Mouse (Mus musculus): ENCODE data around the gene Olig1. TPM values are rescaled to one million over a fixed set of nuclear protein-coding genes. Genes with fewer than 3 reads are reported as not detected.
A peak's percentile ranks its signal among the peaks of the same experiment; 100 is the strongest.

Olig1 gene
- polyA plus RNA-seq, 1 experiment from 2014 or later = not detected

DNA sequence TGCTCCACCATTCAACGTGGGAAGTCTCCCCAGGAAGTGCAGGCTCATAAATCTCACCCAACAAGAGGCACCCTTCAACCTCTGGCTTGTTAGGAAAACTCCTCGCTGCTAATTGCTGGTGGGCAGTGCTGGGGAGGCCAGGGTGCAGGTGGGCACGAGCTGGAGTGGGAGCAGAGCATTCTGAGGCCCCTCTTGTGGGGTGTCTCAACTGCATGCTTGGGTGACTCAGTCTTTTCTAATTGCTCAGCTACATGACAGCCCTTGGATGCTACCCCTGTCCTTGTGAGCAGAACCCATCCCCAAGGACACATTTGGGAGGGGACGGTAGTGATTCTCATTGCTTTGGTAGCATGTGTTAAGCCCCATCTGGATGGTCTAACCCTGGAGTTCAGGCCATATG, 28.2 kb downstream of the Olig1 start:
- Histone ChIP-seq H3K4me2 (no peak overlapping the region), H3K9ac (no peak overlapping the region), H3K4me1 (no peaks in the 10 kb centered on the region), H3K9me3 (no peaks in the 10 kb centered on the region), H3K27ac (replicated peaks) (no peak overlapping the region), H3K27me3 (replicated peaks) (peaks cover 36% of the 10 kb centered on the region), H3K36me3 (no peaks in the 10 kb centered on the region), H3K4me3 (no peak overlapping the region)
- WGBS = 50% methylated on average over 4 of the region's 4 CpGs
- no peak for ATAC-seq (ENCODE audit: extremely low read depth, insufficient number of reproducible peaks, low FRiP score, low TSS enrichment)

DNA sequence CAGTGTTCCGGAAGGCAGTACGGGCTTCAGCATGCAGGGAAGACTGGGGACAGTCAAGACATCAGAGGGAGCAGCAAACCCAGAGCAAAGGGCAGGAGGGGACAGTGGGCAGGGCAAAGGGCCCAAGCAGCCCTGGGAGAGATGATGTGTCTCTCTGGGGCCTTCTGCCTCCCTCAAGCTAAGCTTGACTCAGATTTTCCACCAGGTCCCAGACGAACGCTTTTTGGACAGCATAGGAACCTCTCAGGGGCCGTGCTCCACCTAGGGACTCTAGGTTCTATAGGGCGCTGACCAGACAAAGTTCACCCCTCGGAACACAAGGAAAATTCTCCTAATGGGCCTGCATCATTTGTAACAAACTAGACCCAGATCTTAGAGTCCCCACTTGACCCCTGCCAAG, 29.8 kb downstream of the Olig1 start:
- H3K4me2 ChIP-seq = no peak overlapping the region
- no peaks in the 10 kb centered on the region; the same call in 1 of the 2 replicates for H3K4me1 ChIP-seq
- ATAC-seq (ENCODE audit: extremely low read depth, insufficient number of reproducible peaks, low FRiP score, low TSS enrichment) = no peak
- H3K27me3 ChIP-seq (replicated peaks) = peaks cover 53% of the 10 kb centered on the region
- no peak overlapping the region for H3K9ac ChIP-seq
- H3K4me3 ChIP-seq = no peak overlapping the region
- 76% methylated on average over 7 of the region's 7 CpGs for WGBS
- H3K27ac ChIP-seq (replicated peaks) = no peak overlapping the region
- no peaks in the 10 kb centered on the region for H3K36me3 ChIP-seq
- no peaks in the 10 kb centered on the region for H3K9me3 ChIP-seq

DNA sequence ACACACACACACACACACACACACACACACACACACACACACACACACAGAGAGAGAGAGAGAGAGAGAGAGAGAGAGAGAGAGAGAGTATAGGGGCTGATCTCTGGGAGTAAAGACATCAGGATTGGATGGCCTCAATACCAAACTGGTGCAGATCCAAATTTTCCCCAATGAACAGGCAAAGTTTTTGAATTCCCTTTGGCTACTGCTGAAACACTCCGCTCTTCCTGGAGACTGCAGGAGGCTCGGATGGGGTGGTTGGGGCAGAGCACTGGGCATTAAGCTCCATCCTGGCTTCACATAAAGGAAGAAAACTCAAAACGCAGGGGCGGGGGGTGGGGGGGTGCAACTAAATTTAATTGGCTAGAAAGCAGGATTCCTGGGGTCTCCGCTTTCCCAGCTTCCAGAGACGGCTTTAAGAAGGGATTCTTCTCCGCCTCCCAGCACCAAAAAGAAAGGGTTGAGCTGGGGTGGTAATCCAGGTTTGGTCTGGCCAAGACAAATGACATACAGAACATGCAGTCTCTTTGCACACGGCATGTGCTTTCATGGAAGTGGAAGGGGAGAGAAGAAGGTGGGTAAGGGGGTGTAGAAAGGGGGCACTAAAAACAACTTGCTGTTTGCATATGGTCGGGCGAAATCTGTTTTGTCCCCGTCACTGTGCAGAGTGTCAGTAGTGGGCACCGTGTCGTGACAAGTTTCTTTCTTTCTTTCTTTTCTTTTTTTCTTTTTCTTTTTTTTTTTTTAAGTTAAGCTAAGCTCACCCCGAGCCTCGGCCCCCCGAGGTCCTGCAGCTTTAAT, 31.3 kb downstream of the Olig1 start:
- no peak overlapping the region for H3K9ac ChIP-seq
- no peaks in the 10 kb centered on the region; the same call in 1 of the 2 replicates for H3K4me1 ChIP-seq
- no peak overlapping the region for H3K4me2 ChIP-seq
- H3K36me3 ChIP-seq = no peaks in the 10 kb centered on the region
- H3K4me3 ChIP-seq = no peak overlapping the region
- no peak overlapping the region for H3K27ac ChIP-seq (replicated peaks)
- peaks cover 65% of the 10 kb centered on the region for H3K27me3 ChIP-seq (replicated peaks)
- H3K9me3 ChIP-seq = no peaks in the 10 kb centered on the region
- WGBS = 41% methylated on average over 16 of the region's 16 CpGs
- no peak for ATAC-seq (ENCODE audit: extremely low read depth, insufficient number of reproducible peaks, low FRiP score, low TSS enrichment)

DNA sequence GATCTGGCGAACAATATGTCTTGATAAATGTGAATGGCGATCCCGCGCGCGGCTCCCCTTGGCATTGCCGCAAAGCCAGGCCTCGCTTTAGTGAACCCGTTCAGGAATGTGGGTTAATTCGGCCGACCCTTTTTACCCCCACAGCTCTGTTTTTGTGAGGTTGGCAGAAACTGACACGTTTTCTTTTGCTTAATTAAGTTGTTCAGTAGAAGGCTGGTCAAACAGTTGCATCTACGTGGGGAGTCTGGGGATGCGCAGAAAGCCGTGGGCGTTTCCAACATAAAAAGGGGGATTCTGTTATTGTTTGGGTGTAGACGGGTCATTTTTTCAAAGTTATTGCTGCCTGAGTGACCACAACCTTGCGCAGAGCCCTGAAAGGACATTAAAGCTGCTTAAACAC, 31.9 kb downstream of the Olig1 start:
- H3K4me1 ChIP-seq = no peaks in the 10 kb centered on the region; the same call in 1 of the 2 replicates
- no peaks in the 10 kb centered on the region for H3K9me3 ChIP-seq
- WGBS = 57% methylated on average over 18 of the region's 18 CpGs
- no peak overlapping the region for H3K27ac ChIP-seq (replicated peaks)
- ATAC-seq (ENCODE audit: extremely low read depth, insufficient number of reproducible peaks, low FRiP score, low TSS enrichment) = no peak
- peaks cover 69% of the 10 kb centered on the region for H3K27me3 ChIP-seq (replicated peaks)
- no peak overlapping the region for H3K4me3 ChIP-seq
- H3K36me3 ChIP-seq = no peaks in the 10 kb centered on the region
- H3K4me2 ChIP-seq = no peak overlapping the region
- no peak overlapping the region for H3K9ac ChIP-seq

DNA sequence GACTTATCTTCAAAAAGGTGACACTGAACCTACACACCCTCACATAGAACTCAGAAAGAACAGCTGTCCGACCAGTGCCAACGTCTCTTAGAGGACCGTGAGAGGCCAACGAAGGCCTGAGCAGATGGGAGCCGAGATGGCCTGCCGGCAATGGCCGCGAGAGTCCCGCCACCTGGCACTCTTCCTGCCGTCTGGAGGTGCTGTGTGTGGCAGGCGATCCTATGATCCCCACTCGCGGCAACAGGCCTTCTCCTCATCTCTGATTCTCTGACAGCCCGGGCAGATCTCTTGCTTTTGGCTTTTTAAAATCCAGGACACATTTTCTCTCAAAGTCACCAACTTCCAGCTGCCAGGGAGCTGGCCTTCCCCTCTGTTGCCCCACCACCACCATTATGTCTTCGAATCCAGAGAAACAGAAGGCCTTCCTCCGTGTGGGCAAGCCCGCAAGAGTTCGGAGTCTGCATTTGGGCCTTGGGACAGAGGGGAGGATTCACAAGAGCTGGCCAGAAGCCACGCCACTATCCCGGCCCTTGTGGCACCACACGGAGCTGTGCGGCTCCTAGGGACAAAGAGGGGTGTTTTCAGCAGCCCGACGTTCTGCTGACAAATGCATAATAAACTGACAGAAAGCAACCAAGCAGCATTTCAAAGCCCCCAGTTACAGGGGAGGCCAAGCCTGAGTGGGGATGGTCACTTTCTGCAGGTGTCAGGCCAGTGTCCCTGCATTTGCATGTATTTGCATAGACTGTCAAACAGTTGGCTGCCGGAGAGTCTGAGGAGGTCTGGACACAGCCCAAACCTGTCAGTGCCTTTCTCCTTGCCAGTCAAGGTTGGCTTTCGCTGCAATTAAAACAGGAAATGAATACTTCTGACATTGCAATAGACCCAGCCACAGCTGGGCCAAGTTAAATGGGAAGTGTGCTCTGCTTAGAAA, 34.5 kb downstream of the Olig1 start:
- H3K27ac ChIP-seq (replicated peaks) = no peak overlapping the region
- WGBS = 38% methylated on average over 26 of the region's 26 CpGs

DNA sequence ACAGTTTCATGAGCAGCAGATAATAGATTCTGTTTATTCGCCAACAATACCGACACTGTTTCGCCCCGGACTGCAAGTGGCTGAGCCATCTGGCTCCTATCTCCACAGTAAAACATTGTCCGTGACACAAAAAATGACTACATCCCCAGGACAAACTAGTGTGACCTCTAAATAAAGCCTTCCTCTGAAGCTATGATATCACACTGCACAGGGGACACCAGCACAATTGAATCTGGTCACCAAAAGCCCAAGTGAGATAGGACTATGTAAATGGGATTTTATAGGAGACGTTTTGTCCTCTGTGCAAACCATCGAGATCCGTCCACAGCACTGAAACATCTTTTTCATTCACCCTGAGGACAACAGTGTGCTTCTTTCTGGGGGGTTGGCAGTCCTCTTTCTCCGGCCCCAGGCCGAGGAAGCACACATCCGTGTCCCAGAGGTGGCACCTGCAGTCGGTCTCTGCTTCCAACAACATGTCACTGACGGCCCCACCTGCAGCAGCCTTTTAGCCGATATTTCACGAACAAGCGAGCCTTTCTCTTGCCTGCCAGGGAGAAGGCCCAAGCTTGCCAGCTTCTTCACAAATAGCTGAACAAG, 36.0 kb downstream of the Olig1 start:
- Histone ChIP-seq H3K4me2 (no peak overlapping the region), H3K27me3 (replicated peaks) (peaks cover 82% of the 10 kb centered on the region), H3K4me1 (no peaks in the 10 kb centered on the region; the same call in 1 of the 2 replicates), H3K4me3 (no peak overlapping the region), H3K27ac (replicated peaks) (no peak overlapping the region), H3K36me3 (no peaks in the 10 kb centered on the region), H3K9me3 (no peaks in the 10 kb centered on the region), H3K9ac (no peak overlapping the region)
- ATAC-seq (ENCODE audit: extremely low read depth, insufficient number of reproducible peaks, low FRiP score, low TSS enrichment) = no peak
- WGBS = 69% methylated on average over 16 of the region's 16 CpGs

More for the DNA sequence above, 34.5 kb downstream of the Olig1 start:
- Histone ChIP-seq H3K9ac (no peak overlapping the region), H3K27me3 (replicated peaks) (peaks cover 85% of the 10 kb centered on the region), H3K4me3 (no peak overlapping the region), H3K4me2 (no peak overlapping the region), H3K4me1 (no peaks in the 10 kb centered on the region; the same call in 1 of the 2 replicates), H3K36me3 (no peaks in the 10 kb centered on the region), H3K9me3 (no peaks in the 10 kb centered on the region)
- no peak for ATAC-seq (ENCODE audit: extremely low read depth, insufficient number of reproducible peaks, low FRiP score, low TSS enrichment)

DNA sequence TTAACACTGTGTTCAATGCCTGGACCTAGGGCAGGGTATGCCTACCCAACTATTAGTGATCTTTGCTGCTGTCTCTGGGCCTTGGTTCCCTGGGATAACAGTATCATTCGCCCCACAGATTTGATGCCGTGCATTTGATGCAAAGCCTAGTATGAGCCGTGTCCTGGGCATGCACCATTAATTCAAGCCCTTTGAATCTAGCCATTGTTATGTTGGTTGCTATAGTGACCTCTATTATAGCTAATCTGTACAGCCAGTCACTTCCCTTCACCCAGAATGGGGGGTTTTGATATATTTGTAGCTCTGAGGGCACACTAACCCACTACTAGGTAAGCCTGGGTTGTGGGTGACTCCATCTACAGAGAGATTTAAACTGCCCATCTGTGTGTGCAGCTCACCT, 40.3 kb downstream of the Olig1 start:
- WGBS = 78% methylated on average over 3 of the region's 3 CpGs
- H3K27ac ChIP-seq (replicated peaks) = no peak overlapping the region
- H3K36me3 ChIP-seq = no peaks in the 10 kb centered on the region
- H3K9me3 ChIP-seq = no peaks in the 10 kb centered on the region
- no peak for ATAC-seq (ENCODE audit: extremely low read depth, insufficient number of reproducible peaks, low FRiP score, low TSS enrichment)
- no peak overlapping the region for H3K4me3 ChIP-seq
- H3K9ac ChIP-seq = no peak overlapping the region
- H3K27me3 ChIP-seq (replicated peaks) = peaks cover 77% of the 10 kb centered on the region
- H3K4me2 ChIP-seq = no peak overlapping the region
- peaks cover 5% of the 10 kb centered on the region; the same call in 1 of the 2 replicates for H3K4me1 ChIP-seq

DNA sequence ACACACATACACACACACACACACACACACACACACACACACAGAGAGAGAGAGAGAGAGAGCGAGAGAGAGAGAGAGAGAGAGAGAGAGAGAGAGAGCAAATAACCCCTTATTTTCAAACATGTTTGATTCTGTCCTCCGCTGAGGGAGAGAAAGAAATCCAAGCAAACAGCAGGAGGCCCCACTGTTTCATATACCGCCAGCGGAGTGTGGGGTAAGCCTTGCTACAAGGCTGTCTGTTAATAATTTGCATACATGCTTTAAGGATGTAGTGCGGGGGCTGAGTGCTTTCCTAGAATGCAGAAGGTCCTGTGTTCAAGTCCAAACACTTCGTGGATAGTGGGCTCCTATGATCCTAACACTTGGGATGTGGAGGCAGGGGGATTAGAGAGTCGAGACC, 43.3 kb downstream of the Olig1 start:
- 65% methylated on average over 7 of the region's 7 CpGs for WGBS

DNA sequence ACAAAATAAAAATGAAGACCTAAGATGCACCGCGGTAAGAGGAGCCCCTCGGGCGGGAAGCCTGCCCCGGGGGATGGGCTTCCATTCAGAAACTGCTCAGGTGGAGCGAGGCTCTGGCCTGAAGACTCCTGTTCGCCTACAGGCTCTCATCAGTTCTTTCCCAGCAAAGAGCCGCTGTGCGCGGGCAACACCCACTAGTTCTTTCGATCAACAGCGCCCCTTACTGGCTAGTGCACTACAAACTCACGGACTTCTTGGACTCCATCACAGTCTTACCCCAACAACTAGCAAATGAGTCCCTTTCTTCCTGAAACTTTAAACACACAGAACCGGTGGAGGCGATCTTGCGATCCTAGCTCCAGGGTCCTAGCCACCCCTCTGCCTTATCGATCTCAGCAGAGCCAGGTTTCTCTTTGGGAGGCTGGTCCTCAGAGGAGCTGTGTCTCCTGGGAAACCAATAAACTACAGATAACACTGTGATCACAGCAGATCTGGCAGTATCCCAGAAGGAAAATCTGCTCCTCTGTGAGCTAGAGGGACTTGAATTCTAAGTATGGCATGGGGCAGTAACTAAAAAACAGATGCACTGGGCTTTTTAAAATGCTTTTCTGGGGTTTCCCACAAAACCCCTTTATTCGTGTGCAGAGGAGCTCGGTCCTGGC, 44.7 kb downstream of the Olig1 start:
- no peaks in the 10 kb centered on the region for H3K36me3 ChIP-seq

More for the DNA sequence above, 43.3 kb downstream of the Olig1 start:
- H3K36me3 ChIP-seq = no peaks in the 10 kb centered on the region
- peaks cover 5% of the 10 kb centered on the region; the same call in 1 of the 2 replicates for H3K4me1 ChIP-seq
- H3K27ac ChIP-seq (replicated peaks) = no peak overlapping the region
- no peak overlapping the region for H3K4me2 ChIP-seq
- no peak for ATAC-seq (ENCODE audit: extremely low read depth, insufficient number of reproducible peaks, low FRiP score, low TSS enrichment)
- H3K27me3 ChIP-seq (replicated peaks) = peaks cover 76% of the 10 kb centered on the region
- H3K9ac ChIP-seq = no peak overlapping the region
- H3K4me3 ChIP-seq = no peak overlapping the region
- no peaks in the 10 kb centered on the region for H3K9me3 ChIP-seq

DNA sequence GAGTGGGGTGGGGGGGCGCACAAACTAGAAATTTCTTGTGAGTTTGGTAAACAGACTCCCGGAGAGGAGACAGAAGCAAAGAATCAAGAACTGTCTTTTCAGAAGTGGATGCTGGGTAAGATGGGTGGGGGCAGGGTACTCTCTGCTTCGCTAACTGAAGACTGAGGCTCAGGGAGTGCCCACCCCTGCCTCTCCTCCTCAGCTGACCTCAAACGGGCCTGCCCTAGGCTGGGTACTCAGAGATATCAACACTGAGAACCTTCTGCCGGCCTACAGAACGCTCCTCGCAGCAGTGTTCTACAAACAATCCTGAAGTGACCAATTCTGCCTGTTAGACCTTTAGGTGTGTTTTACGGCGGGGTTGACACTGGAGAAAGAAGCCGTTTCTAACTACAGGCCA, 50.6 kb downstream of the Olig1 start:
- H3K27me3 ChIP-seq (replicated peaks) = peaks cover 60% of the 10 kb centered on the region
- H3K27ac ChIP-seq (replicated peaks) = no peak overlapping the region
- H3K36me3 ChIP-seq = no peaks in the 10 kb centered on the region
- no peak for ATAC-seq (ENCODE audit: extremely low read depth, insufficient number of reproducible peaks, low FRiP score, low TSS enrichment)
- no peak overlapping the region for H3K4me3 ChIP-seq
- H3K9me3 ChIP-seq = no peaks in the 10 kb centered on the region
- H3K9ac ChIP-seq = no peak overlapping the region
- 53% methylated on average over 10 of the region's 10 CpGs for WGBS
- H3K4me1 ChIP-seq = no peaks in the 10 kb centered on the region
- no peak overlapping the region for H3K4me2 ChIP-seq

More for the DNA sequence above, 44.7 kb downstream of the Olig1 start:
- no peak; the same call in 1 of the 2 replicates for ATAC-seq (ENCODE audit: extremely low read depth, insufficient number of reproducible peaks, low FRiP score, low TSS enrichment)
- Histone ChIP-seq H3K4me1 (peaks cover 5% of the 10 kb centered on the region; the same call in 1 of the 2 replicates), H3K9me3 (no peaks in the 10 kb centered on the region), H3K4me2 (peak overlapping the region; percentile 42), H3K27ac (replicated peaks) (no peak overlapping the region), H3K9ac (peak overlapping the region; percentile 56; the same call in 1 of the 2 replicates), H3K4me3 (no peak overlapping the region), H3K27me3 (replicated peaks) (peaks cover 80% of the 10 kb centered on the region)
- WGBS = 7% methylated on average over 19 of the region's 19 CpGs
